Mouse (Mus musculus) erythroblast, adult 5-6 weeks (primary cell): Measurements from ENCODE around the gene Helz. TPM values are rescaled to one million over a fixed set of nuclear protein-coding genes. Genes with fewer than 3 reads are reported as not detected.

Source experiments
- total RNA-seq, 2 experiments: library from RNA; stranded (forward) in 1 of 2; stranded (reverse) in 1 of 2; fragments of 150-400 nt in 1 of 2; fragments of 200-764, 138-1000 nt in 1 of 2; gene quantifications; 2 replicates each; pipeline versions ENCODE4 v1.2.3 to v1.2.4; 2015 to 2017; ENCODE audit warnings: low replicate concordance in 2 of 2

Gene Helz
- total RNA-seq, 2 experiments from 2014 or later = 7.1 to 7.8 TPM

Other genes with a start within 250 kb of the Helz start
- 14.4 and 15.7 TPM in 2 replicates for gene Pitpnc1, start 77.2 kb upstream of the Helz start, total RNA-seq (2015; ENCODE audit: low replicate concordance)
- 9.8 and 20.1 TPM in 2 replicates for gene Pitpnc1, start 77.2 kb upstream of the Helz start, total RNA-seq (2017; ENCODE audit: low replicate concordance)
- 27.6 and 40.2 TPM in 2 replicates for gene Psmd12, start 68.4 kb upstream of the Helz start, total RNA-seq (2015; ENCODE audit: low replicate concordance)
- 41.4 and 53.5 TPM in 2 replicates for gene Psmd12, start 68.4 kb upstream of the Helz start, total RNA-seq (2017; ENCODE audit: low replicate concordance)
- gene Cacng1, start 168.6 kb downstream of the Helz start, total RNA-seq (2015; ENCODE audit: low replicate concordance) = not detected in 2 replicates
- gene Cacng1, start 168.6 kb downstream of the Helz start, total RNA-seq (2017; ENCODE audit: low replicate concordance) = not detected in 2 replicates
- gene Cacng4, start 246.6 kb downstream of the Helz start, total RNA-seq (2015; ENCODE audit: low replicate concordance) = not detected in 2 replicates
- gene Cacng4, start 246.6 kb downstream of the Helz start, total RNA-seq (2017; ENCODE audit: low replicate concordance) = not detected in 2 replicates